Mouse (Mus musculus) heart, adult 2 months (tissue): ENCODE results near the gene Gbx2.

ENCODE experiments used
- CTCF ChIP-seq: fragments of 200-600 bp; IDR thresholded peaks from 2 replicates; pipeline ENCODE4 v1.8.1; 2022; ENCODE audit warnings: antibody characterized with exemption, mild to moderate bottlenecking, moderate library complexity
- EP300 ChIP-seq: fragments of 200-500 bp; IDR thresholded peaks from 2 replicates; pipeline ENCODE4 v1.6.1; 2011; ENCODE audit warnings: low read depth, low read length, control low read depth; ENCODE audit not compliant: insufficient read depth
- POLR2A ChIP-seq: fragments of 200-500 bp; IDR thresholded peaks from 2 replicates; pipeline ENCODE4 v1.6.1; 2011; ENCODE audit warnings: mild to moderate bottlenecking, low read depth, low read length, control low read depth; ENCODE audit not compliant: insufficient read depth

GRCm38 (mm10) chr1:89969714-89970110 lies 38.7 kb upstream of the Gbx2 start:
- TF ChIP-seq CTCF (no peak), POLR2A (no peak), EP300 (no peak)
